Mouse (Mus musculus) hindbrain, postnatal 0 days (tissue): ENCODE results near the gene Glyatl3. TPM values are rescaled to one million over a fixed set of nuclear protein-coding genes. Genes with fewer than 3 reads are reported as not detected.

Source experiments
- ATAC-seq: fragments of 200-750 bp; cut with Nextera tagmentation; 2 replicates; pipeline ENCODE4 v1.8.0; 2017; ENCODE audit warnings: mild to moderate bottlenecking, moderate TSS enrichment, moderate library complexity
- DNase-seq: peaks from one replicate; pipeline ENCODE4 v3.0.0-alpha.2; 2015; ENCODE audit warnings: low spot score
- H3K27ac ChIP-seq: fragments of 300-500 bp; sonication (generic); 2 replicates; pipeline ENCODE4 v1.5.1; 2014; ENCODE audit warnings: mild to moderate bottlenecking
- H3K27me3 ChIP-seq: fragments of 300-500 bp; sonication (generic); 2 replicates; pipeline ENCODE4 v1.6.1; 2014; ENCODE audit warnings: low read length, mixed read lengths; ENCODE audit not compliant: insufficient read depth
- H3K36me3 ChIP-seq: fragments of 300-500 bp; sonication (generic); 2 replicates; pipeline ENCODE4 v1.6.1; 2014; ENCODE audit warnings: low read length, mixed read lengths; ENCODE audit not compliant: insufficient read depth
- H3K4me1 ChIP-seq: fragments of 300-500 bp; sonication (generic); 2 replicates; pipeline ENCODE4 v1.6.1; 2014; ENCODE audit warnings: antibody characterized with exemption, low read length, mixed read lengths; ENCODE audit not compliant: insufficient read depth
- H3K4me2 ChIP-seq: fragments of 300-500 bp; sonication (generic); 2 replicates; pipeline ENCODE4 v1.6.1; 2014; ENCODE audit warnings: low read depth, mild to moderate bottlenecking, low read length, moderate library complexity, mixed read lengths
- H3K4me3 ChIP-seq: fragments of 300-500 bp; sonication (generic); 2 replicates; pipeline ENCODE4 v1.5.1; 2014; ENCODE audit warnings: low read length
- H3K9ac ChIP-seq: fragments of 300-500 bp; sonication (generic); replicated peaks from 2 replicates; pipeline ENCODE4 v1.6.1; 2014; ENCODE audit warnings: mild to moderate bottlenecking, low read length, moderate library complexity, mixed read lengths
- H3K9me3 ChIP-seq: fragments of 300-500 bp; sonication (generic); 2 replicates; pipeline ENCODE4 v1.6.1; 2016; ENCODE audit warnings: low read length, mixed read lengths
- CTCF ChIP-seq: IDR thresholded peaks from 2 replicates; pipeline ENCODE4 v1.5.1; 2016; ENCODE audit warnings: antibody characterized with exemption, control low read depth, low read depth
- WGBS: fragments of 180-500 bp; shearing (Covaris S2); extraction: QIAGEN DNeasy Blood & Tissue Kit; methylation state at CpG from one replicate; pipeline ENCODE4 v1.1.7; 2014; 5-methylcytosine and 5-hydroxymethylcytosine counted together
- polyA plus RNA-seq: library from polyadenylated mRNA; unstranded; fragments of >200 nt; fragmentation: Nextera tagmentation; extraction: Ambion mirVana; gene quantifications from 2 replicates; pipeline ENCODE4 v1.2.1, GENCODE M21; 2015
- total RNA-seq: library from RNA; depleted of rRNA; stranded (reverse); fragments of >200 nt; gene quantifications from 2 replicates; pipeline ENCODE4 v1.2.3, GENCODE M21; 2014; rRNA removed

Gene Glyatl3
- total and polyA plus RNA-seq, 2 experiments from 2014 or later = not detected

- WGBS = 73% methylated on average over 10 of the region's 10 CpGs
- no peak overlapping the region for H3K9ac ChIP-seq
Observed at GRCm38 (mm10) chr17:40868952-40869747, 45.0 kb downstream of the Glyatl3 start.

GRCm38 (mm10) chr17:40855065-40855464 lies 59.1 kb downstream of the Glyatl3 start:
- DNase-seq (peak; percentile 1), ATAC-seq (no peak)
- Histone ChIP-seq H3K4me1 (no peaks in the 10 kb centered on the region), H3K9ac (no peak overlapping the region), H3K36me3 (no peaks in the 10 kb centered on the region), H3K27me3 (no peaks in the 10 kb centered on the region), H3K4me2 (no peak overlapping the region), H3K4me3 (no peak overlapping the region), H3K27ac (no peak overlapping the region), H3K9me3 (no peaks in the 10 kb centered on the region)
- TF ChIP-seq CTCF = no peak

More at GRCm38 (mm10) chr17:40868952-40869747, 45.0 kb downstream of the Glyatl3 start:
- Histone ChIP-seq H3K4me3 (no peak overlapping the region), H3K27me3 (no peaks in the 10 kb centered on the region), H3K4me2 (no peak overlapping the region), H3K36me3 (no peaks in the 10 kb centered on the region), H3K27ac (no peak overlapping the region), H3K9me3 (no peaks in the 10 kb centered on the region), H3K4me1 (no peaks in the 10 kb centered on the region)
- ATAC-seq = no peak
- no peak for DNase-seq
- TF ChIP-seq CTCF = no peak

Other genes starting within 250 kb of the Glyatl3 start
- not detected in 2 replicates for gene Esp1, start 187.2 kb downstream of the Glyatl3 start, total RNA-seq
- gene Esp1, start 187.2 kb downstream of the Glyatl3 start, polyA plus RNA-seq = not detected in 2 replicates
- not detected in 2 replicates for gene Crisp2, start 107.3 kb downstream of the Glyatl3 start, total RNA-seq
- 0.20 TPM in 1 of 2 replicates, not detected in the other for gene Crisp2, start 107.3 kb downstream of the Glyatl3 start, polyA plus RNA-seq
- gene Rhag, start 103.2 kb downstream of the Glyatl3 start, total RNA-seq = not detected in 2 replicates
- gene Rhag, start 103.2 kb downstream of the Glyatl3 start, polyA plus RNA-seq = not detected in 2 replicates
- gene 9130008F23Rik, start 33.8 kb downstream of the Glyatl3 start, total RNA-seq = 1.2 and 1.9 TPM in 2 replicates
- gene 9130008F23Rik, start 33.8 kb downstream of the Glyatl3 start, polyA plus RNA-seq = 0.89 TPM in 2 replicates
- gene Mut, start 20.3 kb upstream of the Glyatl3 start, total RNA-seq = 12.3 and 12.8 TPM in 2 replicates
- gene Mut, start 20.3 kb upstream of the Glyatl3 start, polyA plus RNA-seq = 19.8 and 23.9 TPM in 2 replicates
- gene Cenpq, start 20.7 kb upstream of the Glyatl3 start, total RNA-seq = 4.1 and 4.7 TPM in 2 replicates
- gene Cenpq, start 20.7 kb upstream of the Glyatl3 start, polyA plus RNA-seq = 12.4 and 13.7 TPM in 2 replicates